Mouse (Mus musculus) heart, postnatal 0 days (tissue): ENCODE data around the gene Rbm3. TPM values are rescaled to one million over a fixed set of nuclear protein-coding genes. Genes with fewer than 3 reads are reported as not detected.
A peak's percentile ranks its signal among the peaks of the same experiment; 100 is the strongest.
"Not testable (repeated sequence)": the region's sequence is repeated elsewhere in the genome, so short reads cannot be mapped to it uniquely, and the experiment has no call there.

Source experiments
- ATAC-seq: fragments of 200-750 bp; cut with Nextera tagmentation; 2 replicates; pipeline ENCODE4 v1.8.0; 2017; ENCODE audit warnings: low read depth, moderate number of reproducible peaks, moderate library complexity; ENCODE audit not compliant: insufficient read depth
- DNase-seq: peaks from one replicate; pipeline ENCODE4 v3.0.0-alpha.2; 2016; ENCODE audit warnings: low spot score
- H3K27ac ChIP-seq: fragments of 300-500 bp; sonication (generic); 2 replicates; pipeline ENCODE4 v1.5.1; 2014; ENCODE audit warnings: low read depth, mild to moderate bottlenecking
- H3K27me3 ChIP-seq: fragments of 300-500 bp; sonication (generic); 2 replicates; pipeline ENCODE4 v1.6.1; 2014; ENCODE audit warnings: low read length, mixed read lengths; ENCODE audit not compliant: control insufficient read depth, insufficient read depth
- H3K36me3 ChIP-seq: fragments of 300-500 bp; sonication (generic); replicated peaks from 2 replicates; pipeline ENCODE4 v1.6.1; 2014; ENCODE audit warnings: low read length, mixed read lengths; ENCODE audit not compliant: control insufficient read depth, insufficient read depth
- H3K4me1 ChIP-seq: fragments of 300-500 bp; sonication (generic); 2 replicates; pipeline ENCODE4 v1.6.1; 2014; ENCODE audit warnings: antibody characterized with exemption; ENCODE audit not compliant: control insufficient read depth, insufficient read depth
- H3K4me2 ChIP-seq: fragments of 300-500 bp; sonication (generic); 2 replicates; pipeline ENCODE4 v1.6.1; 2014; ENCODE audit warnings: low read depth, mild to moderate bottlenecking, low read length, moderate library complexity
- H3K4me3 ChIP-seq: fragments of 300-500 bp; sonication (generic); 2 replicates; pipeline ENCODE4 v1.5.1; 2014; ENCODE audit warnings: low read depth, low read length
- H3K9ac ChIP-seq: fragments of 300-500 bp; sonication (generic); replicated peaks from 2 replicates; pipeline ENCODE4 v1.6.1; 2014; ENCODE audit warnings: low read depth, low read length, mixed read lengths
- H3K9me3 ChIP-seq: fragments of 300-500 bp; sonication (generic); replicated peaks from 2 replicates; pipeline ENCODE4 v1.6.1; 2016; ENCODE audit warnings: low read length; ENCODE audit not compliant: control insufficient read depth
- CTCF ChIP-seq: IDR thresholded peaks from 2 replicates; pipeline ENCODE4 v1.5.1; 2016; ENCODE audit warnings: antibody characterized with exemption, control low read depth, low read depth
- EP300 ChIP-seq: IDR thresholded peaks from 2 replicates; pipeline ENCODE4 v1.6.1; 2016; ENCODE audit warnings: antibody characterized with exemption, low read depth
- WGBS: fragments of 180-500 bp; shearing (Covaris S2); extraction: QIAGEN DNeasy Blood & Tissue Kit; methylation state at CpG from one replicate; pipeline ENCODE4 v1.1.7; 2014; 5-methylcytosine and 5-hydroxymethylcytosine counted together
- polyA plus RNA-seq: library from polyadenylated mRNA; unstranded; fragments of >200 nt; fragmentation: Nextera tagmentation; extraction: Ambion mirVana; gene quantifications from 2 replicates; pipeline ENCODE4 v1.2.1, GENCODE M21; 2015
- total RNA-seq: library from RNA; depleted of rRNA; stranded (reverse); fragments of >200 nt; gene quantifications from 2 replicates; pipeline ENCODE4 v1.2.3, GENCODE M21; 2014; ENCODE audit warnings: low replicate concordance

The Rbm3 gene
- total and polyA plus RNA-seq, 2 experiments from 2014 or later, result 439 to 551 TPM

GRCm38 (mm10) chrX:8099435-8099834 lies 46.2 kb downstream of the Rbm3 start:
- no peaks in the 10 kb centered on the region for H3K9me3 ChIP-seq
- no peak for ATAC-seq
- 57% methylated on average over 4 of the region's 4 CpGs for WGBS

GRCm38 (mm10) chrX:8096787-8097242 lies 48.9 kb downstream of the Rbm3 start:
- 17% methylated on average over 16 of the region's 19 CpGs for WGBS
- H3K9me3 ChIP-seq, result no peaks in the 10 kb centered on the region
- TF ChIP-seq EP300, result no peak
- TF ChIP-seq CTCF, result no peak
- H3K4me1 ChIP-seq, result no peaks in the 10 kb centered on the region
- ATAC-seq (peak; percentile 98), DNase-seq (peak; percentile 94)
- H3K27me3 ChIP-seq, result no peaks in the 10 kb centered on the region
- H3K9ac ChIP-seq, result peak overlapping the region; percentile 9; the same call in 1 of the 2 replicates
- H3K4me2 ChIP-seq, result peak overlapping the region; percentile 43
- no peaks in the 10 kb centered on the region for H3K36me3 ChIP-seq
- peak overlapping the region; percentile 22; the same call in 1 of the 2 replicates for H3K4me3 ChIP-seq
- peak overlapping the region; percentile 59 for H3K27ac ChIP-seq

More at GRCm38 (mm10) chrX:8099435-8099834, 46.2 kb downstream of the Rbm3 start:
- no peaks in the 10 kb centered on the region for H3K36me3 ChIP-seq
- no peak overlapping the region for H3K9ac ChIP-seq
- H3K4me2 ChIP-seq, result no peak overlapping the region
- TF ChIP-seq CTCF, result no peak
- no peaks in the 10 kb centered on the region for H3K4me1 ChIP-seq
- H3K4me3 ChIP-seq, result no peak overlapping the region
- DNase-seq, result no peak
- H3K27me3 ChIP-seq, result no peaks in the 10 kb centered on the region
- H3K27ac ChIP-seq, result no peak overlapping the region

GRCm38 (mm10) chrX:8096068-8096786 lies 49.5 kb downstream of the Rbm3 start:
- H3K4me1 ChIP-seq, H3K27me3 ChIP-seq, H3K9me3 ChIP-seq, H3K36me3 ChIP-seq, DNase-seq, H3K9ac ChIP-seq: not testable (repeated sequence)
- Histone ChIP-seq H3K4me3 (peak overlapping the region; percentile 31), H3K4me2 (peak overlapping the region; percentile 49), H3K27ac (peak overlapping the region; percentile 59; the same call in 1 of the 2 replicates)
- ATAC-seq, result peak; percentile 93
- 11% methylated on average over 15 of the region's 48 CpGs for WGBS

- 77% methylated on average over 9 of the region's 10 CpGs for WGBS
- ATAC-seq (no peak), DNase-seq (no peak)
- Histone ChIP-seq H3K4me3 (0 out of 2 replicates have a peak overlapping the region, but pooled peaks have one; percentile 31), H3K36me3 (no peaks in the 10 kb centered on the region), H3K9me3 (no peaks in the 10 kb centered on the region), H3K27ac (no peak overlapping the region), H3K4me1 (no peaks in the 10 kb centered on the region), H3K27me3 (no peaks in the 10 kb centered on the region), H3K9ac (no peak overlapping the region), H3K4me2 (peak overlapping the region; percentile 49)
- no peak for TF ChIP-seq EP300
- no peak for TF ChIP-seq CTCF
Measured at GRCm38 (mm10) chrX:8095546-8095945, 50.1 kb downstream of the Rbm3 start.

- H3K27ac ChIP-seq, H3K36me3 ChIP-seq, H3K9ac ChIP-seq, H3K27me3 ChIP-seq, ATAC-seq, DNase-seq, H3K4me3 ChIP-seq, H3K4me1 ChIP-seq, H3K9me3 ChIP-seq, H3K4me2 ChIP-seq: not testable (repeated sequence)
- 74% methylated on average over 4 of the region's 5 CpGs for WGBS
Measured at GRCm38 (mm10) chrX:8090954-8091347, 54.7 kb downstream of the Rbm3 start.
